Mouse (Mus musculus) heart, postnatal 36 days (tissue): ENCODE measurements around the gene Cabp1. TPM values are rescaled to one million over a fixed set of nuclear protein-coding genes. Genes with fewer than 3 reads are reported as not detected.
A peak's percentile ranks its signal among the peaks of the same experiment; 100 is the strongest.

Experiments used
- DNase-seq, 2 experiments: peaks; one replicate each; pipeline ENCODE4 v3.0.0; 2021 to 2022
- intact Hi-C: fragments of 180-260 bp; cut with DNase I; formaldehyde crosslinking; loops from one replicate; pipeline ENCODE4 v1.15.1; 2025
- total RNA-seq, 2 experiments: library from RNA; stranded (reverse); gene quantifications; 2 replicates each; pipeline ENCODE4 v1.2.3; 2021

Cabp1 gene
- total RNA-seq, 2 experiments from 2014 or later: 1.8 to 3.2 TPM

- intact Hi-C loops: loop anchor here (2.0 kb wide), 1 partner anchor 23 kb away; no protein-coding TSS in a partner anchor
- DNase-seq: no peak
These were observed 60.7 kb downstream of the Cabp1 start for GRCm38 (mm10) chr5:115133358-115134066.

GRCm38 (mm10) chr5:115132465-115132864 is 61.7 kb downstream of the Cabp1 start:
- no peak for DNase-seq
- intact Hi-C loops: no loop called here

- intact Hi-C loops: loop anchor here (5.0 to 10.0 kb wide), 2 partner anchors 218 to 315 kb away; partner anchors contain the start of gene Cox6a1
- DNase-seq: no peak
These were observed 64.9 kb downstream of the Cabp1 start for GRCm38 (mm10) chr5:115129328-115129727.

- DNase-seq: no peak
- intact Hi-C loops: loop anchor here (5.0 to 10.0 kb wide), 2 partner anchors 220 to 317 kb away; partner anchors contain the start of gene Cox6a1
These were observed 66.6 kb downstream of the Cabp1 start for GRCm38 (mm10) chr5:115127421-115128179.

GRCm38 (mm10) chr5:115126578-115127312 is 67.4 kb downstream of the Cabp1 start:
- intact Hi-C loops: loop anchor here (5.0 to 10.0 kb wide), 2 partner anchors 221 to 318 kb away; partner anchors contain the start of gene Cox6a1
- no peak for DNase-seq

- peak; percentile 87 to 88 for DNase-seq
- intact Hi-C loops: loop anchor here (1.0 to 10.0 kb wide), 5 partner anchors 37 to 319 kb away; partner anchors contain the start of gene Cox6a1
These were observed 68.8 kb downstream of the Cabp1 start for GRCm38 (mm10) chr5:115125211-115125871.

- no peak for DNase-seq
- intact Hi-C loops: loop anchor here (1.0 to 10.0 kb wide), 5 partner anchors 38 to 320 kb away; partner anchors contain the start of gene Cox6a1
These were observed 69.5 kb downstream of the Cabp1 start for GRCm38 (mm10) chr5:115124690-115125089.

- intact Hi-C loops: loop anchor here (10.0 kb wide), 1 partner anchor 324 kb away; no protein-coding TSS in a partner anchor
- DNase-seq: no peak
These were observed 73.2 kb downstream of the Cabp1 start for GRCm38 (mm10) chr5:115120978-115121377.

- intact Hi-C loops: no loop called here
- peak; percentile 86 to 91 for DNase-seq
These were observed 75.1 kb downstream of the Cabp1 start, which contains the start of gene Acads for GRCm38 (mm10) chr5:115118961-115119570. TSS of gene Acads (minus strand) at chr5:115119346.

Other genes starting within 250 kb of the Cabp1 start
- gene Hnf1a, start 223.3 kb downstream of the Cabp1 start, total RNA-seq: not detected
- gene Sppl3, start 183.2 kb downstream of the Cabp1 start, total RNA-seq: 10 to 100 TPM; 33.0 to 35.8 TPM
- gene Gm10401, start 96.1 kb downstream of the Cabp1 start, total RNA-seq: not detected
- gene Acads, start 75.0 kb downstream of the Cabp1 start, total RNA-seq: 100 to 1,000 TPM; 203 to 239 TPM
- gene Unc119b, start 59.4 kb downstream of the Cabp1 start, total RNA-seq: 10 to 100 TPM; 17.7 to 21.3 TPM
- 10 to 100 TPM; 73.4 to 93.0 TPM for gene Mlec, start 36.2 kb downstream of the Cabp1 start, total RNA-seq
- 10 to 100 TPM; 31.5 to 35.5 TPM for gene Pop5, start 41.5 kb upstream of the Cabp1 start, total RNA-seq
- gene Rnf10, start 78.5 kb upstream of the Cabp1 start, total RNA-seq: 100 to 1,000 TPM; 378 to 424 TPM
- gene Coq5, start 85.3 kb upstream of the Cabp1 start, total RNA-seq: 100 to 1,000 TPM; 137 to 167 TPM
- gene Dynll1, start 106.6 kb upstream of the Cabp1 start, total RNA-seq: 10 to 100 TPM; 71.9 to 88.5 TPM
- gene Srsf9, start 132.8 kb upstream of the Cabp1 start, total RNA-seq: 10 to 100 TPM; 16.0 to 18.1 TPM
- 10 to 100 TPM; 17.6 to 18.6 TPM for gene Gatc, start 146.8 kb upstream of the Cabp1 start, total RNA-seq
- gene Triap1, start 146.8 kb upstream of the Cabp1 start, total RNA-seq: 10 to 100 TPM; 22.8 to 27.6 TPM
- gene Cox6a1, start 154.6 kb upstream of the Cabp1 start, total RNA-seq: 100 to 1,000 TPM; 253 to 261 TPM
- gene Msi1, start 235.2 kb upstream of the Cabp1 start, total RNA-seq: 1 to 10 TPM in 1 of 2 experiments, under 1 TPM in 1; 0.92 to 1.2 TPM